Mouse (Mus musculus) testis, adult 2 months (tissue): ENCODE measurements at regions not wholly inside any gene's neighbourhood (a gene's known extent, or its start where the extent isn't known, plus 50 kb on each side); places are given as distances from the start of the nearest gene placed in this dataset.
A peak's percentile ranks its signal among the peaks of the same experiment; 100 is the strongest.

Experiments used
- H3K27ac ChIP-seq: fragments of 200-500 bp; 2 replicates; pipeline ENCODE4 v1.5.1; 2012; ENCODE audit warnings: low read depth, low read length; ENCODE audit not compliant: control insufficient read depth, insufficient read depth
- H3K27me3 ChIP-seq: fragments of 200-500 bp; 2 replicates; pipeline ENCODE4 v1.6.1; 2012; ENCODE audit warnings: mild to moderate bottlenecking, low read length, moderate library complexity; ENCODE audit not compliant: control insufficient read depth, insufficient read depth
- H3K36me3 ChIP-seq: fragments of 200-500 bp; 2 replicates; pipeline ENCODE4 v1.6.1; 2012; ENCODE audit warnings: mild to moderate bottlenecking, low read length; ENCODE audit not compliant: control insufficient read depth, insufficient read depth
- H3K4me1 ChIP-seq: fragments of 200-500 bp; 2 replicates; pipeline ENCODE4 v1.6.1; 2012; ENCODE audit warnings: low read length; ENCODE audit not compliant: control insufficient read depth, insufficient read depth
- H3K4me3 ChIP-seq: fragments of 200-500 bp; 2 replicates; pipeline ENCODE4 v1.5.1; 2012; ENCODE audit warnings: low read depth, mild to moderate bottlenecking, low read length, moderate library complexity, mixed read lengths; ENCODE audit not compliant: control insufficient read depth
- CTCF ChIP-seq: fragments of 200-500 bp; IDR thresholded peaks from 2 replicates; pipeline ENCODE4 v1.5.1; 2012; ENCODE audit warnings: low read depth, mild to moderate bottlenecking, inconsistent platforms, low read length, moderate library complexity; ENCODE audit not compliant: control insufficient read depth, insufficient read depth, insufficient replicate concordance
- POLR2A ChIP-seq: fragments of 200-500 bp; IDR thresholded peaks from 2 replicates; pipeline ENCODE4 v1.6.1; 2012; ENCODE audit warnings: low read depth, mild to moderate bottlenecking, inconsistent platforms, low read length, moderate library complexity; ENCODE audit not compliant: control insufficient read depth

GRCm38 (mm10) chr3:52178851-52179250 lies 74.0 kb upstream of the Maml3 start:
- H3K36me3 ChIP-seq = no peaks in the 10 kb centered on the region
- peaks cover 6% of the 10 kb centered on the region; the same call in 1 of the 2 replicates for H3K4me1 ChIP-seq
- H3K27me3 ChIP-seq = no peaks in the 10 kb centered on the region
- H3K4me3 ChIP-seq = no peak overlapping the region
- H3K27ac ChIP-seq = no peak overlapping the region
- no peak for TF ChIP-seq CTCF
- TF ChIP-seq POLR2A = no peak

DNA sequence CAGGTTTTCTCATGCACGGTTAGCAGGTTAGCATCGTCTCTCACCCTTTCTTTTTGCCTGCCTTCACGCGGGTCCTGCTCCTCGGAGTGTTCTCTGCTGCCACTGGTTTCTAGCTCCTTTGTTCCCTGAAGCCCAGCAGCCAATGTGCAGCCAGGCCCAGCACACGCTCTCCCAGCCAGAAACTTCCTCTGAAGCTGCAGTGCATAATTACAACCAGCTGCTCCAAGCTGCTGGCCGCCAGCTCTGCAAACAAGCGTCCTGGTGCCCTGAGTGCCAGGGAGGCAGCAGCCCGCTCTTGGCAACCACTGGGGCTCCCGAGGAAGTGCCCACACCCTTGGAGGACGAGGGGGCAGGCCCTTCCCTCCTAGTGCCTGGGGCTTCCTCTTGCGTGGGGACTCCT lies 74.8 kb upstream of the Maml3 start:
- no peaks in the 10 kb centered on the region for H3K36me3 ChIP-seq
- no peak overlapping the region for H3K4me3 ChIP-seq
- H3K4me1 ChIP-seq = peaks cover 6% of the 10 kb centered on the region; the same call in 1 of the 2 replicates
- TF ChIP-seq POLR2A = no peak
- TF ChIP-seq CTCF = no peak
- no peaks in the 10 kb centered on the region for H3K27me3 ChIP-seq
- no peak overlapping the region for H3K27ac ChIP-seq

GRCm38 (mm10) chr3:52180306-52180705 lies 75.4 kb upstream of the Maml3 start:
- Histone ChIP-seq H3K27me3 (no peaks in the 10 kb centered on the region), H3K27ac (no peak overlapping the region), H3K4me1 (peaks cover 6% of the 10 kb centered on the region; the same call in 1 of the 2 replicates), H3K36me3 (no peaks in the 10 kb centered on the region), H3K4me3 (no peak overlapping the region)
- TF ChIP-seq CTCF (no peak), POLR2A (no peak)

DNA sequence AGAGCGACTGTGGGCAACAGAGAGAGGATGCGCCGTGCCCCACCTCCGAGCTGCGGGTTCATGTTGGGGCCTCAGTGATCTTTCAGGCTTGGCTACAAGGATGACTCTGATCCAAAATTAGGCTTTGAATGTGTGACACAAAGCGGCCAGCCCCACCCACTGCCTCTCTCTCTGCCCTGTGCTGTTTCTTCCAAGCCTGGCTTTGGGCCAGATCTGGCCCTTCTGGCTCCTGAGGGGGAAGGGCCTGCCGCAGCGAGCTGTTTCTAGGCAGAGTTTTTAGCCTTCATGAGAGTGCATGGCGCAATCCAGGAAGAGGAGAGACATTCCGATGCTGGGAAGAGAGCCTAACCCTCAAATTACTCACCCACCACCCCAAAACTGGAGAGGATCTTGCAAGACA lies 75.9 kb upstream of the Maml3 start:
- TF ChIP-seq CTCF = no peak
- TF ChIP-seq POLR2A = no peak

DNA sequence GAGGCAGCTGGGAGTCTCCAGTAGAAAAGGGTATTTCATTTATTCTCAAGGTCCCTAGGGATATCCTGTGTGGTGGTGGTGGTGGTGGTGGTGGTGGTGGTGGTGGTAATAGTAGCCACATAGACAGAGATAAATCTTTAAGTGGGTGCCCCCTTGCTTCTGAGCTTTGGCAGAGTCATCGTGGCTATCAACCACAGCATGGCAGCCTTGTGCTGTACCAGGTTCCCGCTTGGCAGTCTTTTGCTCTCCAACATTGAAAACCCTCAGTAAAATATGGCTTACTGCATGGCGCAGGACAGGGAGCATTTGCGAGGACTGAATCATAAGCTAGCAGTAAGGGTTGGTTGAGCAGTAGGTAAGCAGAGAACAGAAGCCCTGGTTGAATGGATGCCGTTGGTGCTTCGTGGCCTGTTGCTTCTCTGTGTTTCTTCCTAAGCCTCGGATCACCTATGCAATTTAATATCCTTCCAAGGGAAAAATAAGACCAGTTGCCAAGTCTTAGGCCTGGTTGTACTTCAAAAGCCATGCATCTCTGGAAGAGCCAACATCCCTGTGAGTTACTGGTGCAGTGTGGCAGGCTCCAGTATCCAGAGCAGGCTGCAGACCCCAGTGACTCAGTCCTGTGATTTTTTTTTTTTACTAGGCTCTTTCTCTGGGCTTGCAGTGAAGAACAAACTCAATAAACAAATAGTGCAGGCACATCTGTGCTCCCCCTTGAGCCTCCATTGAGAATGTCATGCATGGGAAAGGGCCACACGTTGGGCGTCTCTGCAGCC lies 76.6 kb upstream of the Maml3 start:
- Histone ChIP-seq H3K27me3 (no peaks in the 10 kb centered on the region), H3K4me1 (peaks cover 6% of the 10 kb centered on the region; the same call in 1 of the 2 replicates), H3K27ac (no peak overlapping the region), H3K36me3 (no peaks in the 10 kb centered on the region), H3K4me3 (no peak overlapping the region)
- no peak for TF ChIP-seq CTCF
- no peak for TF ChIP-seq POLR2A

More for the DNA sequence above, 75.9 kb upstream of the Maml3 start:
- H3K27ac ChIP-seq = no peak overlapping the region
- no peaks in the 10 kb centered on the region for H3K36me3 ChIP-seq
- H3K4me1 ChIP-seq = peaks cover 6% of the 10 kb centered on the region; the same call in 1 of the 2 replicates
- no peaks in the 10 kb centered on the region for H3K27me3 ChIP-seq
- no peak overlapping the region for H3K4me3 ChIP-seq

DNA sequence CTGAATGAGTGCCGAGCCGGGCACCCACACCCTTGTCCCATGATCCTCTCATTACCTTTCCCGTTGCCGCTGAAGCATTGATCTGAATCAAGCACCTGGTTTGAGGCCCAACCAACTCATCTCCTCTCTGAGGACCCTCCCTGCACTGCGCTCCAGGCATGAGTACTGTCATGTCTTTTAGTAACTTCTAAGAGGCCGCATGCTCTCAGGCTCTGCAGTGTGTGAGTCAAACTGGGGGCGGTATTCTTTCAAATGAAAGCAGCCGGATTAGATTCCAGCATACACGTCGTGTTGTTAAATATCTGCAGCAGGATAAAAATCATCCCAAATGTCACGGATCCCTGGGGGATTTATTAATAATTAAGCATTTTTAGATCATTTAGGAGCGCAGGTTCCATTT lies 79.4 kb upstream of the Maml3 start:
- H3K4me1 ChIP-seq = peaks cover 6% of the 10 kb centered on the region; the same call in 1 of the 2 replicates
- H3K36me3 ChIP-seq = no peaks in the 10 kb centered on the region
- no peak overlapping the region for H3K4me3 ChIP-seq
- H3K27me3 ChIP-seq = no peaks in the 10 kb centered on the region
- TF ChIP-seq POLR2A = no peak
- TF ChIP-seq CTCF = no peak
- no peak overlapping the region for H3K27ac ChIP-seq

DNA sequence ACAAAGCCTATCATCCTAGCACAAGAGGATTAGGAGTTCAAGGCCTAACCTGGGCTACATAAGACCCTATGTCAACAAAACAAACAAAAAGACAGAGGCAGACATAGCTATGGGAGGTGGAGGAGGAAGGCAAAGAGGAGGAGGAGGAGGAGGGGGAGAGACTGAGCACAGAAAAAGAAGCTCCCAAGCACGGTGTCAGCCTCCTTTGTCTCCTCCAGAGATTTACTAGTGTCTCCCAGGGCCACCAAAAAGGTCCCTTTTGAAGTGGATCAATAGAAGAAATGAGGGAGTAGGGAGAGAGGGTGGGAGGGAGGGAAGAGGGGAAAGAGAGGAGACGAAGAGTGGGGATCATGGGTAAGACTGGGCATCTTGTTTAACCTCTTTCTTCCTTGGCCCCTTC lies 80.5 kb upstream of the Maml3 start:
- no peak for TF ChIP-seq POLR2A
- TF ChIP-seq CTCF = no peak
- Histone ChIP-seq H3K27ac (no peak overlapping the region), H3K4me1 (peaks cover 2% of the 10 kb centered on the region; the same call in 1 of the 2 replicates), H3K4me3 (peak overlapping the region; percentile 58; the same call in 1 of the 2 replicates), H3K36me3 (no peaks in the 10 kb centered on the region), H3K27me3 (no peaks in the 10 kb centered on the region)

DNA sequence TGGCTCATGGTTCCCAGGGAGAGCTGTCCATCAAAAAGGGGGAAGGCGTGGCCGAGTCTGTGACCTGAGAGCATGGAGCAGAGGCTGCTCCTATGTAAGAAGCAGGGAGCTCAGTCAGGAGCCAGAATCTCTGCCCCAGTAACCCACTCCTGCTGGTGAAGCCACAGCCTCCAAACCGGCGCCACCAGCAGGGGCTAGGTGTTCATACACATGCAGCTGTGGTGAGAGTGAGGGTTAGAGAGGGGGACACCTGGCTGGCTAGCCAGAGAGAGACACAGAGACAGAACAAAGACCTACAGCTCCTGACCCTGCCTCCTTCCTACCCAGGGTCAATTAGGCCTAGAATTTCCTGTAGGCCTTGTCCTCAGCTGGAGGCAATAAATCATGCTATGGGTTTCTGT lies 80.7 kb upstream of the Foxo1 start:
- TF ChIP-seq CTCF (no peak), POLR2A (no peak)
- H3K36me3 ChIP-seq = no peaks in the 10 kb centered on the region
- no peak overlapping the region for H3K27ac ChIP-seq

More for the DNA sequence above, 80.7 kb upstream of the Foxo1 start:
- H3K27me3 ChIP-seq = no peaks in the 10 kb centered on the region
- H3K4me3 ChIP-seq = peak overlapping the region; percentile 58
- no peaks in the 10 kb centered on the region for H3K4me1 ChIP-seq
